Mouse (Mus musculus) limb, embryonic 14.5 days (tissue): ENCODE data around the gene Fam210b. TPM values are rescaled to one million over a fixed set of nuclear protein-coding genes. Genes with fewer than 3 reads are reported as not detected.

ENCODE experiments used
- ATAC-seq: fragments of 200-750 bp; cut with Nextera tagmentation; 2 replicates; pipeline ENCODE4 v1.8.0; 2017; ENCODE audit warnings: low read depth, moderate number of reproducible peaks, moderate TSS enrichment; ENCODE audit not compliant: low FRiP score
- DNase-seq: peaks from one replicate; pipeline ENCODE4 v3.0.0-alpha.2; 2015; ENCODE audit warnings: low spot score
- H3K27ac ChIP-seq: fragments of 300-500 bp; sonication (generic); replicated peaks from 2 replicates; pipeline ENCODE4 v1.5.1; 2014; ENCODE audit warnings: low read depth, mild to moderate bottlenecking, low read length, moderate library complexity, mixed read lengths
- H3K27me3 ChIP-seq: fragments of 300-500 bp; sonication (generic); 2 replicates; pipeline ENCODE4 v1.6.1; 2014; ENCODE audit warnings: low read length, mixed read lengths; ENCODE audit not compliant: control insufficient read depth, insufficient read depth
- H3K36me3 ChIP-seq: fragments of 300-500 bp; sonication (generic); 2 replicates; pipeline ENCODE4 v1.6.1; 2014; ENCODE audit warnings: mild to moderate bottlenecking, low read length, moderate library complexity, mixed read lengths; ENCODE audit not compliant: control insufficient read depth, insufficient read depth
- H3K4me1 ChIP-seq: fragments of 300-500 bp; sonication (generic); 2 replicates; pipeline ENCODE4 v1.6.1; 2014; ENCODE audit warnings: antibody characterized with exemption, low read length, mixed read lengths; ENCODE audit not compliant: control insufficient read depth, insufficient read depth
- H3K4me2 ChIP-seq: fragments of 300-500 bp; sonication (generic); replicated peaks from 2 replicates; pipeline ENCODE4 v1.6.1; 2014; ENCODE audit warnings: low read depth, mild to moderate bottlenecking, low read length, moderate library complexity; ENCODE audit not compliant: severe bottlenecking
- H3K4me3 ChIP-seq: fragments of 300-500 bp; sonication (generic); replicated peaks from 2 replicates; pipeline ENCODE4 v1.5.1; 2014; ENCODE audit warnings: low read length
- H3K9ac ChIP-seq: fragments of 300-500 bp; sonication (generic); 2 replicates; pipeline ENCODE4 v1.6.1; 2014; ENCODE audit warnings: mild to moderate bottlenecking, low read depth, low read length, moderate library complexity; ENCODE audit not compliant: severe bottlenecking
- H3K9me3 ChIP-seq: fragments of 300-500 bp; sonication (generic); 2 replicates; pipeline ENCODE4 v1.6.1; 2016; ENCODE audit warnings: low read length; ENCODE audit not compliant: control insufficient read depth
- POLR2A ChIP-seq: fragments of 200-500 bp; IDR thresholded peaks from 2 replicates; pipeline ENCODE4 v1.8.0; 2012; ENCODE audit warnings: inconsistent platforms, mild to moderate bottlenecking, moderate library complexity, borderline replicate concordance; ENCODE audit not compliant: insufficient read depth, insufficient read length; ENCODE audit errors: extremely low read depth
- WGBS: fragments of 180-500 bp; shearing (Covaris S2); extraction: QIAGEN DNeasy Blood & Tissue Kit; methylation state at CpG from one replicate; pipeline ENCODE4 v1.1.7; 2014; 5-methylcytosine and 5-hydroxymethylcytosine counted together
- polyA plus RNA-seq, 2 experiments: library from polyadenylated mRNA; depleted of rRNA in 1 of 2; stranded (reverse) in 1 of 2; unstranded in 1 of 2; fragments of >200 nt; fragmentation: Nextera tagmentation in 1 of 2; extraction: Ambion mirVana in 1 of 2; gene quantifications; 2 replicates each; pipeline versions ENCODE4 v1.2.1 to v1.2.3; 2012 to 2014

The Fam210b gene
- polyA plus RNA-seq, 2 experiments = 9.8 to 14.6 TPM

DNA sequence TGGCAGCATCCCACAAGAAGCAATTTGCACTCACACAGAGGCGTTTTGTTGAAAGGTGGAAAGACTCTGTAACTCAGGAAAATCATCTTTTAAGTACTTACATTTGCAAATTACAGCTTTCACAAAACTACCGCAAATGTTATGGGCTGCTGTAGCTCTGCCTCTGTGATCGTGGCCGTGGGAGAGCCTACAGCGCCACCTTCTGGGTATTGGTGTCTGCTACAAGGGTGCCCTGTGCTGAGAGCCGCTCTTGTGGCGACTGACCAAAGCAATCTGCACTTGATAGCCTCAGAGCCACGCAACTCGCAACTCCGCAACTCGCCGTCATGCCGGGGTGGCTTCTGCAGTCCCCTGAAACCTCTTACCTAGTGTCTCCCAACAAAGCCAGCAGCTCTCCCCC, 16.2 kb upstream of the Fam210b start:
- H3K36me3 ChIP-seq = no peaks in the 10 kb centered on the region
- no peaks in the 10 kb centered on the region for H3K9me3 ChIP-seq
- no peak overlapping the region for H3K9ac ChIP-seq
- H3K4me2 ChIP-seq = no peak overlapping the region
- no peaks in the 10 kb centered on the region for H3K4me1 ChIP-seq
- H3K4me3 ChIP-seq = no peak overlapping the region
- H3K27me3 ChIP-seq = peaks cover 4% of the 10 kb centered on the region; the same call in 1 of the 2 replicates
- no peak overlapping the region for H3K27ac ChIP-seq
- no peak for TF ChIP-seq POLR2A
- DNase-seq (peak; percentile 41), ATAC-seq (no peak)
- 5% methylated on average over 13 of the region's 13 CpGs for WGBS

DNA sequence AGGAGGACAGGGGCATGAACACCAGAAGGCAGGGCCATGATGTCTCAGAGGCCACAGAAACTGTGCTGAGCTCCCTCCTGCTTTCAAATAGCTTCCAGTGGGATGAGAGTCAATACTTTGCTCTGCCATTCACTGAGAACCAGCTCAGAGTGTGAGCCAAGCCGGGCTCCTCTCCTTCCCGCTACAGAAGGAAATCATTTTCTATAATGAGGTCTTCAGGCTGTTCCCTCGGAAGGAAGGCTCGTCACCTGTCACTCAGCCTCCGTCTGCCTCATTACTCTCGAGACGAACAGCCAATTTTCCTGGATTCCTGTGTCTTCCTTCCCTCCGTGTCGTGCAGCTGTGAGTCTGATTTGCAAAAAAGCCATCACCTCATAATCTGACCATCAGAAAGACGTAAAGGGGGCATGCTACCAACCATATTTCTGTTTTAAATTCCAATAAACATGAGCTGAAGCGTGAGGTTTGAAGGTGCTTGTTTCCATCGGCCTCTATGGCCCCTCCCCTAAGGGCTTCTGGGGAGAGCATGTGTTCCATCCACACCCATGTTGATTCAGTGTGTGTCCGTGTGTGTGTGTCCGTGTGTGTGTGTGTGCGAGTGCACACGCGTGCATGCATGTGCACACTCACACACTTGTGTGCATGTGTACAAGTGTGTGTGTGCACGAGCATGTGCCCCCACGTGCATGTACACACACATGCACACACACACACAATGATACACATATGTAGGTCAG, 7.0 kb upstream of the Fam210b start:
- no peaks in the 10 kb centered on the region for H3K4me1 ChIP-seq
- DNase-seq (no peak), ATAC-seq (no peak)
- H3K9ac ChIP-seq = no peak overlapping the region
- H3K4me3 ChIP-seq = no peak overlapping the region
- H3K27me3 ChIP-seq = no peaks in the 10 kb centered on the region
- TF ChIP-seq POLR2A = no peak
- no peak overlapping the region for H3K4me2 ChIP-seq
- no peaks in the 10 kb centered on the region for H3K36me3 ChIP-seq
- H3K9me3 ChIP-seq = no peaks in the 10 kb centered on the region
- WGBS = 52% methylated on average over 19 of the region's 19 CpGs
- no peak overlapping the region for H3K27ac ChIP-seq

DNA sequence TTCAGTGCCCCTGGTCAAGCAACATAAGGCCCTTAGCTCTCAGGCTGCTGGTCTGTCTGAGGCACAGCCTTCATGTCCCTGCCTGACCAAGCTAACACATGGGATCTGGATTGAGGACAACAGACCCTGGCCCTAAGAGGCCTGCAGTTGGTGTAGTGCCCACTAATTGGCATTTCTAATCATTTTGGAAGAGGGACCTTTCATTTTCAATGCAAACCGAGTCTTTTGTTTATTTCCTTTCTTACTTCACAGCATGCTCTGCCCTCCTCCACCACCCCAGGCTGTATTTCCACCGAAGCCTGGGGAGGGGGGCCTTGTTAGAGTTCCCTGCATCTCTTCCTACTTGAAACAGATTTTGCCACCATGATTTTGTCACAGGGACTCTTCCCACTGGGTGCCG, 4.4 kb upstream of the Fam210b start:
- Histone ChIP-seq H3K27me3 (no peaks in the 10 kb centered on the region), H3K27ac (no peak overlapping the region), H3K9ac (no peak overlapping the region), H3K4me3 (no peak overlapping the region), H3K9me3 (no peaks in the 10 kb centered on the region), H3K4me2 (no peak overlapping the region), H3K36me3 (no peaks in the 10 kb centered on the region), H3K4me1 (peaks cover 9% of the 10 kb centered on the region)
- ATAC-seq (no peak), DNase-seq (no peak)
- WGBS = 59% methylated on average over 3 of the region's 3 CpGs
- TF ChIP-seq POLR2A = no peak

DNA sequence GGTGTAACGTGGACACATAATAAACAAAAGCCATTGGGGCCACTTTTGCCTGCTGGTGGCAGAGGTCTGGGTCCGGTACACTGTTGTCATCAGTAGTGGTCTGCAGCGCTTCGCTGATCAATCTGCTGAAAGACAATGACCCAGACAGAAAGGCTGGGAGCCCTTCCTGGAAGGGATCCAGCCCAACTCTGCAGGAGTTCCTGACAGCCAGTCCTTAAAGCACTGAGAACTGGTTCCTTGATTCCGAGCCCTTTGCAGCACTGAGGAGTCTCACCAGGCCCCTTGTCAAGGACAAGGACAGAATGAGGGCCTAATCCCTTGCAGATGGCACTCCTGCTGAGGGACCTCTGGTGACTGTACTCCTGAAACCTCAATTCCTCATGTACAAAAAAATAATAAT, 3.8 kb upstream of the Fam210b start:
- ATAC-seq = no peak
- no peak overlapping the region for H3K4me3 ChIP-seq
- H3K36me3 ChIP-seq = no peaks in the 10 kb centered on the region
- H3K4me2 ChIP-seq = no peak overlapping the region
- H3K4me1 ChIP-seq = peaks cover 9% of the 10 kb centered on the region
- WGBS = 63% methylated on average over 5 of the region's 5 CpGs
- no peak overlapping the region for H3K27ac ChIP-seq
- no peaks in the 10 kb centered on the region for H3K27me3 ChIP-seq
- TF ChIP-seq POLR2A = no peak
- no peaks in the 10 kb centered on the region for H3K9me3 ChIP-seq
- H3K9ac ChIP-seq = no peak overlapping the region
- DNase-seq = no peak

DNA sequence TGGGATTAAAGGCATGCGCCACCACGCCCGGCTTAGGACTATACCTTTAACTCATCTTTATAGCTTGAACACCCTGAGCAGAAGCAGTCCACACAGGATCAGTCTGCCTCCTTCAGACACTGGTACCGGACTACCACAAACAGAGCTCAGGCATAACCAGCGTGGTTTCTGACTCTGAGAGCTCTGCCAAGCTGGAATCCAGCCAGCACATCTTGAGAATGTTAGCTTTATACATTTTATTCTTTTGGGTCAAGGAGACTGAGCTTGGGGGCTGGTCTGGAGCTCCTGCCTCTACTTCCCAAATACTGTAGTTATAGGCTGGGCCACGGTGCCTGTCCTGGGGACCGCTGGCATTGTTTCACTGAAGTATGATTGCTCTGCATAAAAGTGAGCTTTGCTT, 1.6 kb upstream of the Fam210b start:
- no peak for TF ChIP-seq POLR2A
- DNase-seq (peak; percentile 45), ATAC-seq (no peak)
- 73% methylated on average over 7 of the region's 7 CpGs for WGBS
- no peaks in the 10 kb centered on the region for H3K27me3 ChIP-seq
- H3K4me3 ChIP-seq = no peak overlapping the region
- no peak overlapping the region for H3K27ac ChIP-seq
- H3K36me3 ChIP-seq = no peaks in the 10 kb centered on the region
- H3K9me3 ChIP-seq = no peaks in the 10 kb centered on the region
- H3K9ac ChIP-seq = no peak overlapping the region
- no peak overlapping the region for H3K4me2 ChIP-seq
- H3K4me1 ChIP-seq = peaks cover 9% of the 10 kb centered on the region
